ENCODE assay signal across 8 mouse cellular contexts in the genomic region with DNA sequence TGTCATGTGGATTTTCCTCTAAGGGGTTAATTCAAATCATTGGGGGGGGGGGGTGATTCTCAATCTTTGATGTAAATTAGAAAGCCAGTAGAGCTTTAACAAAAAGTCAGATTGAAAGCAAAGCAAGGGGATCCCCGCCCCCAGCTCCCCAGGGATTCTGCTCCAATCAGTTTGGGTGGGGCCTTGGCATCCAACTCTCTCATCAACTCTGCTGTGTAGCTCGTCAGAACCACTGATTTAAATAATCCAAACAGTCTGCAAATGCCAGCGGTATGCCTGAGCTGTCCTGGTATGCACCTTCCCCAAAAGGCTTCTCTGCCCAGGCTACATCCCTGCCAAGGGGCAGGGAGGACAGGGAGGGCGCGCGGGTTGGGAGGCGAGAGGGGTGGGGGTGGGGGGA. TPM values are rescaled to one million over a fixed set of nuclear protein-coding genes. Genes with fewer than 3 reads are reported as not detected.
DNase-seq lines count a peak whose midpoint lies in the region; ATAC-seq and TF ChIP-seq lines count a peak whose summit lies in the region.

No protein-coding gene starts in this region.

- H3K36me3 ChIP-seq in forebrain, postnatal 0 days (ENCODE audit: insufficient read depth) = no peaks in the 10 kb centered on the region
- H3K36me3 ChIP-seq in hindbrain, embryonic 11.5 days (ENCODE audit: control insufficient read depth, insufficient read depth, low read length) = no peaks in the 10 kb centered on the region

- no peak overlapping the region for H3K27ac ChIP-seq in forebrain, postnatal 0 days (ENCODE audit: low read depth, low read length)
- no peak overlapping the region for H3K27ac ChIP-seq in hindbrain, embryonic 11.5 days (ENCODE audit: low read depth, low read length)

- H3K4me3 ChIP-seq in forebrain, postnatal 0 days (ENCODE audit: low read depth, low read length) = no peak overlapping the region
- H3K4me3 ChIP-seq in hindbrain, embryonic 11.5 days (ENCODE audit: low read depth, low read length) = no peak overlapping the region

- 0 out of 2 replicates have a peak, but pooled peaks cover 9% of the 10 kb centered on the region for H3K4me1 ChIP-seq in forebrain, postnatal 0 days (ENCODE audit: insufficient read depth)
- 0 out of 2 replicates have a peak, but pooled peaks cover 2% of the 10 kb centered on the region for H3K4me1 ChIP-seq in hindbrain, embryonic 11.5 days (replicated peaks; ENCODE audit: control insufficient read depth, insufficient read depth, low read length)

- H3K4me2 ChIP-seq in forebrain, postnatal 0 days (ENCODE audit: low read depth) = peak overlapping the region; percentile 26; the same call in 1 of the 2 replicates
- H3K4me2 ChIP-seq in hindbrain, embryonic 11.5 days (replicated peaks; ENCODE audit: low read depth, low read length) = no peak overlapping the region

- H3K9ac ChIP-seq in forebrain, postnatal 0 days = no peak overlapping the region
- H3K9ac ChIP-seq in hindbrain, embryonic 11.5 days (ENCODE audit: low read depth, low read length) = no peak overlapping the region

- ATAC-seq in forebrain, postnatal 0 days = no peak
- no peak for ATAC-seq in hindbrain, embryonic 11.5 days (ENCODE audit: low FRiP score)

- no peaks in the 10 kb centered on the region for H3K27me3 ChIP-seq in forebrain, postnatal 0 days (ENCODE audit: insufficient read depth, low read length)
- H3K27me3 ChIP-seq in hindbrain, embryonic 11.5 days (ENCODE audit: control insufficient read depth, insufficient read depth, low read length) = no peaks in the 10 kb centered on the region

- no peak for TF ChIP-seq CTCF in forebrain, postnatal 0 days (IDR thresholded peaks at IDR 0.05; ENCODE audit: low read depth)

- WGBS in forebrain, postnatal 0 days = 13% methylated on average over 7 of the region's 7 CpGs
- WGBS in hindbrain, embryonic 11.5 days = 18% methylated on average over 7 of the region's 7 CpGs

- H3K9me3 ChIP-seq in forebrain, postnatal 0 days (ENCODE audit: low read length) = no peaks in the 10 kb centered on the region
- H3K9me3 ChIP-seq in hindbrain, embryonic 11.5 days (ENCODE audit: control insufficient read depth, low read length) = no peaks in the 10 kb centered on the region

- peak; percentile 12 for DNase-seq in ovary, postnatal 36 days (ENCODE audit: low spot score)
- DNase-seq in ovary, postnatal 10 days (ENCODE audit: low spot score) = no peak
- no peak for DNase-seq in forebrain, postnatal 0 days
- DNase-seq in hindbrain, embryonic 11.5 days (ENCODE audit: low spot score) = peak; percentile 13
- peak; percentile 30 to 33 for DNase-seq in lung, postnatal 4 days
- DNase-seq in right cerebral cortex, postnatal 36 days (ENCODE audit: low spot score in 2 of 2) = no peak
- no peak for DNase-seq in urinary bladder, adult 2 months (ENCODE audit: low spot score)
- no peak for DNase-seq in layer of hippocampus, adult 8-10 months (ENCODE audit: low spot score in 2 of 2)

RNA-seq across cellular contexts. Expression of a gene that starts 33.6 kb away (rescaled TPM):
- total RNA-seq in forebrain, postnatal 0 days (2014; rRNA removed) = 64.9 and 66.2 TPM in 2 replicates
- polyA plus RNA-seq in forebrain, postnatal 0 days (2015; fragmentation: Nextera tagmentation; extraction: Ambion mirVana) = 158 TPM in 2 replicates
- 199 and 203 TPM in 2 replicates for polyA plus RNA-seq in hindbrain, embryonic 11.5 days (2014; fragmentation: Nextera tagmentation; extraction: Ambion mirVana)
- polyA plus RNA-seq in urinary bladder, adult 2 months (2012; rRNA removed) = 78.9 and 81.5 TPM in 2 replicates
- 100 to 1,000 TPM in 1 of 4 experiments, 10 to 100 TPM in 3; 94.5 to 114 (median 97.0) TPM for total RNA-seq in layer of hippocampus, adult 8-10 months (2022)

Comparison
In these comparisons a context has a peak if more than half of its experiments do, and no peak if none do; other contexts are left out.
1. DNase-seq: peak in ovary, postnatal 36 days (single experiment), hindbrain, embryonic 11.5 days (single experiment) and lung, postnatal 4 days (2 of 2); none in ovary, postnatal 10 days (single experiment), forebrain, postnatal 0 days (single experiment), right cerebral cortex, postnatal 36 days (0 of 2), urinary bladder, adult 2 months (single experiment) and layer of hippocampus, adult 8-10 months (0 of 2).